Mouse (Mus musculus) kidney, embryonic 14.5 days (tissue): ENCODE results near the gene Ugt2b37. TPM values are rescaled to one million over a fixed set of nuclear protein-coding genes. Genes with fewer than 3 reads are reported as not detected.
"Not testable (repeated sequence)": the region's sequence is repeated elsewhere in the genome, so short reads cannot be mapped to it uniquely, and the experiment has no call there.

Experiments
- ATAC-seq: fragments of 200-750 bp; cut with Nextera tagmentation; 2 replicates; pipeline ENCODE4 v1.8.0; 2017; ENCODE audit warnings: moderate number of reproducible peaks, mild to moderate bottlenecking, moderate TSS enrichment, moderate library complexity; ENCODE audit not compliant: low FRiP score, low TSS enrichment
- H3K27ac ChIP-seq: fragments of 300-500 bp; sonication (generic); 2 replicates; pipeline ENCODE4 v1.5.1; 2014; ENCODE audit warnings: low read depth, mild to moderate bottlenecking, low read length, moderate library complexity, mixed read lengths
- H3K27me3 ChIP-seq: fragments of 300-500 bp; sonication (generic); 2 replicates; pipeline ENCODE4 v1.6.1; 2014; ENCODE audit warnings: mild to moderate bottlenecking, low read length; ENCODE audit not compliant: control insufficient read depth, insufficient read depth
- H3K36me3 ChIP-seq: fragments of 300-500 bp; sonication (generic); 2 replicates; pipeline ENCODE4 v1.6.1; 2014; ENCODE audit warnings: low read length, mixed read lengths; ENCODE audit not compliant: control insufficient read depth, insufficient read depth
- H3K4me1 ChIP-seq: fragments of 300-500 bp; sonication (generic); 2 replicates; pipeline ENCODE4 v1.6.1; 2014; ENCODE audit warnings: low read length, mixed read lengths; ENCODE audit not compliant: control insufficient read depth, insufficient read depth
- H3K4me2 ChIP-seq: fragments of 300-500 bp; sonication (generic); replicated peaks from 2 replicates; pipeline ENCODE4 v1.6.1; 2014; ENCODE audit warnings: low read depth, mild to moderate bottlenecking, low read length
- H3K4me3 ChIP-seq: fragments of 300-500 bp; sonication (generic); 2 replicates; pipeline ENCODE4 v1.5.1; 2014; ENCODE audit warnings: mild to moderate bottlenecking, low read length
- H3K9ac ChIP-seq: fragments of 300-500 bp; sonication (generic); 2 replicates; pipeline ENCODE4 v1.6.1; 2014; ENCODE audit warnings: low read depth, mild to moderate bottlenecking, low read length, moderate library complexity
- H3K9me3 ChIP-seq: fragments of 300-500 bp; sonication (generic); 2 replicates; pipeline ENCODE4 v1.6.1; 2016; ENCODE audit warnings: low read length; ENCODE audit not compliant: control insufficient read depth
- WGBS: fragments of 180-500 bp; shearing (Covaris S2); extraction: QIAGEN DNeasy Blood & Tissue Kit; methylation state at CpG from one replicate; pipeline ENCODE4 v1.1.7; 2014; 5-methylcytosine and 5-hydroxymethylcytosine counted together
- polyA plus RNA-seq: library from polyadenylated mRNA; unstranded; fragments of >200 nt; fragmentation: Nextera tagmentation; extraction: Ambion mirVana; gene quantifications from 2 replicates; pipeline ENCODE4 v1.2.1, GENCODE M21; 2014

Gene Ugt2b37
- polyA plus RNA-seq = 4.5 and 17.1 TPM in 2 replicates

GRCm38 (mm10) chr5:87254676-87255075 is at the start of gene Ugt2b37:
TSS of gene Ugt2b37 (minus strand) at chr5:87254804.
- not testable (repeated sequence) for H3K4me1 ChIP-seq, H3K9ac ChIP-seq, H3K9me3 ChIP-seq, ATAC-seq, H3K27ac ChIP-seq, H3K4me3 ChIP-seq, H3K4me2 ChIP-seq, H3K36me3 ChIP-seq, H3K27me3 ChIP-seq
- 61% methylated on average over 3 of the region's 3 CpGs for WGBS

DNA sequence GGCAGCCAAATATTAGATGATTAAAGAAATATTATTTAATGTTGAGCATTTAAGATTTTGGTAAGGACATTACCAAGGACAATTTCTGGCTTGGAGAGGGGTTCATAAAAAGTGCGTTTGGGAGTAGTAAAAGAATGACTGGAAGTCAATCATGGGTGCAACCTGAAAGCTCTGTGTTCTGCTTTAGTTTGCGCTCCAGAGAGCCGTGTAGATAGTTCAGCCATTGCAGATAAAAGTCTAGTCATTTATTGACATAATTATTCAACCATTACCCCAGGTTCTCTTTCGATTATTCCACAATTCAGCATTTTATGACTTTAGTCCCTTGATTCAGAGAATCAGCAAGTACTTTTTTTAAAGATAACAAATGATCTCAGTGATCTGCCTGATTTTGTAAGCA is 31.6 kb upstream of the Ugt2b37 start:
- H3K27me3 ChIP-seq, H3K27ac ChIP-seq, H3K4me1 ChIP-seq, H3K9ac ChIP-seq, H3K4me2 ChIP-seq, ATAC-seq, H3K4me3 ChIP-seq, H3K9me3 ChIP-seq, H3K36me3 ChIP-seq: not testable (repeated sequence)
- 56% methylated on average over 4 of the region's 4 CpGs for WGBS

- H3K27me3 ChIP-seq, ATAC-seq: not testable (repeated sequence)
- WGBS = 94% methylated on average over 4 of the region's 4 CpGs
These were observed 21.4 kb upstream of the Ugt2b37 start for GRCm38 (mm10) chr5:87275986-87276385.

DNA sequence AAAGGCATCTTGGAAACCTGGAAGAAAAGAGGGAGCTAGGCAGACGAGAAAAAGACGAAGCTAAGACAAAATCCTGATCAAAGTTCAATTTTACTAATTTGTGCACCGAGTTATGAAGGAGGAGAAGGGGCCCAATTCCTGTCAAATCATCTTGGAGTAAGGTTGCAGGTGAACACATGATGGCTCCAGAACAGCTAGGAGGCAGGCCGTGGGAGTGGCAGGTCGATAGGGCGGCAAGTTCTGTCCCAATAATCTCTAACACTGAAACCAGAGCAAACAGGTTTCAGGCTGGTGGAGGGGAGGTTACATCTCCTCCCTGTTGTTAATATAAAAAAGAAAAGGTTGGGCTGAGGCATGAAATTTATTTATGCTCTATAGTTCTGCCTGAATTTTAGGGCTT is 21.0 kb upstream of the Ugt2b37 start:
- WGBS = 86% methylated on average over 6 of the region's 6 CpGs
- H3K9ac ChIP-seq = no peak overlapping the region
- no peaks in the 10 kb centered on the region for H3K4me1 ChIP-seq
- H3K4me3 ChIP-seq = no peak overlapping the region
- ATAC-seq = no peak
- H3K27ac ChIP-seq = no peak overlapping the region
- no peaks in the 10 kb centered on the region for H3K36me3 ChIP-seq
- H3K9me3 ChIP-seq = no peaks in the 10 kb centered on the region
- no peaks in the 10 kb centered on the region for H3K27me3 ChIP-seq
- no peak overlapping the region for H3K4me2 ChIP-seq

More at GRCm38 (mm10) chr5:87275986-87276385, 21.4 kb upstream of the Ugt2b37 start:
- not testable (repeated sequence) for H3K4me1 ChIP-seq, H3K36me3 ChIP-seq, H3K9me3 ChIP-seq, H3K9ac ChIP-seq, H3K4me2 ChIP-seq, H3K27ac ChIP-seq, H3K4me3 ChIP-seq

DNA sequence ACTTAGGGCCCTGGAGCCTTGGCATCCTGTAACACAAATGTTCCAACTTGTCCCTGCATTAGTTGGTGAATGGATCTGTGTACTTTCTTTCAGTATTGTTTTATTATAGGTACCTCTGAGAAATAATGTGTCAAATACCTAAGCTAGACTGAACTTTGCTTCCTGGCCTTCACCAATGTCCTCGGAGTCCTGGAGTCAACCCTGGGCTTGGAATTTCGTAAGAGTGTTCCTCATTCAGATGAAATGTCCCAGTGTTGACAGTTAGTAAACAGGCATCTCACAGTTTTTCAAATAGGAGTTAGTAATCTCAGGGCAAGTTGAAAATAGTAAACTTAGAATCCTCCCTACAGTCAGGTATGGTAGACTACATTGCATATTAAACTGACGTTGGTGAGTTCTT is 1.2 kb upstream of the Ugt2b37 start:
- no peak for ATAC-seq
- Histone ChIP-seq H3K4me1 (no peaks in the 10 kb centered on the region), H3K27ac (no peak overlapping the region), H3K4me3 (no peak overlapping the region), H3K9me3 (no peaks in the 10 kb centered on the region; the same call in 1 of the 2 replicates), H3K27me3 (no peaks in the 10 kb centered on the region), H3K36me3 (no peaks in the 10 kb centered on the region), H3K4me2 (no peak overlapping the region), H3K9ac (no peak overlapping the region)
- 90% methylated on average over 3 of the region's 3 CpGs for WGBS

DNA sequence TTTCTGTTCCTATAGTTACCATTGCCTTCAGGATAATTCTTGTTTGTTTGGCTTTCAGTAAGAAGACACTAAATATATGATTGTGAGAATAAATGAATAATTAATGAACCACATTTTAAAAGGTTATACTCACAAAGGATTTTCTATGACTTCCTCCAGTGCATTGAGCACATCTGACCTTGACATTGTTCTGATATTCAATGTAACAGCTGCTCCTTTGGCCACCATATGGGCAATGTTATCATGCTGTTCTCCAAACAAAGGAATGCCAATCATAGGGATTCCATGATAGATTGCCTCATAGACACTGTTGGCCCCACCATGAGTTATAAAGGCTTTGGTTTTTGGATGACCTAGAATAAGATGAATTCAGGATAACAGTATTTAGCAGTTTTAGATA is 12.5 kb downstream of the Ugt2b37 start:
- not testable (repeated sequence) for H3K4me2 ChIP-seq, H3K36me3 ChIP-seq, H3K9me3 ChIP-seq, H3K4me3 ChIP-seq, ATAC-seq, H3K27me3 ChIP-seq, H3K27ac ChIP-seq, H3K4me1 ChIP-seq, H3K9ac ChIP-seq

DNA sequence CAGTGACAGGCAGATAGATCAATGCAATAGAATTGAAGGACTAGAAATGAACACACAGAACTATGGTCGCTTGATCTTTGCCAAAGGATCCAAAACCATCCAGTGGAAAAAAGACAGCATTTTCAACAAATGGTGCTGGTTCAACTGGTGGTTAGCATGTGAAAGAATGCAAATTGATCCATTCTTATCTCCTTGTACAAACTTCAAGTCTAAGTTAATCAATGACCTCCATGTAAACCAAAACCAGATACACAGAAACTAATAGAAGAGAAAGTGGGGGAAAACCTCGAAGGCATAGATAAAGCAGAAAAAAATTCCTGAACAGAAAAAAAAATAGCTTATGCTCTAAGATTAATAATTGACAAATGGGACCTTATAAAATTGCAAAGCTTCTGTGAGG is 58.2 kb downstream of the Ugt2b37 start:
- not testable (repeated sequence) for H3K27me3 ChIP-seq, H3K9ac ChIP-seq, H3K4me2 ChIP-seq, H3K4me1 ChIP-seq, H3K9me3 ChIP-seq, H3K4me3 ChIP-seq, H3K27ac ChIP-seq, H3K36me3 ChIP-seq, ATAC-seq
- 60% methylated on average over 2 of the region's 2 CpGs for WGBS

Other genes with a start within 250 kb of the Ugt2b37 start
- gene Ugt2b36, start 162.2 kb downstream of the Ugt2b37 start, polyA plus RNA-seq = 0.37 TPM in 1 of 2 replicates, not detected in the other
- gene Ugt2b5, start 114.5 kb downstream of the Ugt2b37 start, polyA plus RNA-seq = 4.7 and 8.4 TPM in 2 replicates
- gene Ugt2a3, start 82.4 kb upstream of the Ugt2b37 start, polyA plus RNA-seq = not detected in 2 replicates
- 0.43 and 2.6 TPM in 2 replicates for gene Ugt2b38, start 169.4 kb upstream of the Ugt2b37 start, polyA plus RNA-seq
- gene Ugt2a2, start 227.5 kb upstream of the Ugt2b37 start, polyA plus RNA-seq = not detected in 2 replicates
- gene Gm43638, start 232.0 kb upstream of the Ugt2b37 start, polyA plus RNA-seq = not detected in 2 replicates
- gene Ugt2a1, start 236.1 kb upstream of the Ugt2b37 start, polyA plus RNA-seq = not detected in 2 replicates